Mouse (Mus musculus): ENCODE results near the gene Ctnna2. TPM values are rescaled to one million over a fixed set of nuclear protein-coding genes. Genes with fewer than 3 reads are reported as not detected.

Ctnna2 gene
- polyA plus RNA-seq, 1 experiment from 2014 or later: 10.3 TPM

DNA sequence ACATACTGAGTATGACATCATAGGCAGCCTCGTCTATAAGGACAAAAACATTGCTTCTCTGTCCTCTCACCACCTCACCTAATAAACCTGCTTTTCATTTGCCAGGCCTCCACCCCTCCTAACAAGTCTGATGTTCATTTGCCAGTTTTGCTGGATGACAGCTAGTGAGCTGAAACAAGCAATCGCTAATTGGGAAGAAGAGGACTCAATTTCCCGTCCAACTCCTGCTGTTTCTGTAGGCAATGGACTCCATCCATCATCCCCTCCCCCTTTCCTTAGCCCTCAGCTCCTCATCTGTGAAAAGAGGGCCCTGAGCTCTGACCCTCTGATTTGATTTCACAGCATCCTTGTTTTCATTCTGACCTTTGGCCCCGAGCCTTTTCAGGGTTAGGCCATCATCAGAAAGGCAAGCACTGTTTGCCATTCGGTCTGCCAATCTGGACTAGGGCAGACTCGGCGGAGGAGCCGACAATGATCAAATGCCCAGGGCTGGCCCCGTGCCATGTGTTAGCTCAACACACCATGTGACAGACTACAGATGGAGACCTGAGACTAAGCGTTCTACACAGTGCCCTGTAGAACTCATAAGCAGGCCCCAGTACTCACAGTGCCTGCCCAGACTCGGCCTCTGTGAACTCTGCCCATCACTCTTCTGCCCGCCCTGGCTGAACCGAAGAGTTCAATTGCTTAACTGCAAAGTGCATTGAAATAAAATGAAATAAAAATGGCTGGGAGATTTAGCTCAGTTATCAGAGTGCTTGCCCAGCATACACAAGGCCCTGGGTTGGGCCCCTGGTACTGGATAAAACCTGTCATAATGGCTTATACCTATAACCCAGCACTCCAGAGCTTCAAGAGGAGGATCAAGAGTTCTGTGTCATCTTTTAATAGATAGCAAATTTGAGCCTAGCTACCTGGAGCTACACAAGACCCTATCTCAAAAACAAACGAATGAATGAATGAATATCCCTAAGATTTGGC, 903.8 kb downstream of the Ctnna2 start:
- Histone ChIP-seq H3K27ac (ENCODE audit: low read depth) (no peak overlapping the region), H3K9me3 (ENCODE audit: control insufficient read depth, low read length) (no peaks in the 10 kb centered on the region), H3K4me2 (ENCODE audit: low read length) (no peak overlapping the region), H3K4me1 (replicated peaks; ENCODE audit: control insufficient read depth, insufficient read depth, low read length) (no peaks in the 10 kb centered on the region), H3K36me3 (ENCODE audit: control insufficient read depth, insufficient read depth, low read length) (no peaks in the 10 kb centered on the region), H3K27me3 (replicated peaks; ENCODE audit: control insufficient read depth, insufficient read depth, low read length) (no peaks in the 10 kb centered on the region), H3K4me3 (ENCODE audit: low read depth, low read length) (no peak overlapping the region), H3K9ac (ENCODE audit: low read length) (no peak overlapping the region)
- no peak for DNase-seq (ENCODE audit: low spot score)
- ATAC-seq (replicated peaks; ENCODE audit: low FRiP score, low TSS enrichment, low read depth): no peak
- WGBS: 62% methylated on average over 14 of the region's 14 CpGs

DNA sequence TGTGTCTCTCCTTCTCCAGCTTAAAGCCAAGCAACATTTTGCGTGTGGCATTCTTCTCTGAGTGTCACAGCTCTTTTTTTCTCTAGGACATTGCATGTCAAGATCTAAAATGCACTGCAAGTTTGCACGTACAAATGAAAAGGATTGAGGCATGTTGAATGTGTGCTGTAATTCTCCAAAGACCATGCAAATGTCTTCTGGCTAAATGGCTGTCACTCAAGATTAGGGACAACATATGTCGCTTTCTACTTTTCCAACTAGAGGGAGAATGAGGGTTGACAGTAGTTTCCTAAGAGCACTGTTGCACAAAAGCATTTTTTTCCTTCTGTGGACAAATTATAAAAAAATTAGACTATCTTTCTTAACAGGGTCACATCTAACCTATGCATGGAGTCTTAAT, 909.9 kb downstream of the Ctnna2 start:
- no peak overlapping the region for H3K4me3 ChIP-seq (ENCODE audit: low read depth, low read length)
- no peak overlapping the region for H3K27ac ChIP-seq (ENCODE audit: low read depth)
- no peaks in the 10 kb centered on the region for H3K27me3 ChIP-seq (replicated peaks; ENCODE audit: control insufficient read depth, insufficient read depth, low read length)
- 95% methylated on average over 3 of the region's 3 CpGs for WGBS
- no peak overlapping the region for H3K9ac ChIP-seq (ENCODE audit: low read length)
- H3K4me2 ChIP-seq (ENCODE audit: low read length): no peak overlapping the region
- DNase-seq (ENCODE audit: low spot score) (no peak), ATAC-seq (replicated peaks; ENCODE audit: low FRiP score, low TSS enrichment, low read depth) (no peak)
- no peaks in the 10 kb centered on the region for H3K36me3 ChIP-seq (ENCODE audit: control insufficient read depth, insufficient read depth, low read length)
- H3K9me3 ChIP-seq (ENCODE audit: control insufficient read depth, low read length): no peaks in the 10 kb centered on the region
- H3K4me1 ChIP-seq (replicated peaks; ENCODE audit: control insufficient read depth, insufficient read depth, low read length): no peaks in the 10 kb centered on the region

DNA sequence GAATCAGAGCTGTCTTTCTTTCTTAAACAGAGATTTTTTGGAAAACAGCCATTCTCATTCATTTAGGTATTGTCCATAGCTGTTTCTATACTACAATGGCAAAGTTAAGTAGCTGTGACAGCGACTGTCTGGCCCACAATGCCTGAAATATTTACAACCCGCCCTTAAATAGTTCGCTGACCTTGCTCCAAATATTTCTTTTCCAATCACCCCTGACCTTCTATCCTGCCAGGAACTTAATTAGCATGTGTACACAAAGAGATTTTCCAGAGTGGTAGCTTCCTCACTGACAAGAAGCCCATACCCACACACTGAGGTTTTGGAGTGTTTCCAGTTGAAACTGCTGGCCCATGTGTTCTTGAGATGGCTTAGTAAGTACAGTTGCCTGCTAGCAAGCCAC, 928.8 kb downstream of the Ctnna2 start:
- Histone ChIP-seq H3K4me3 (ENCODE audit: low read depth, low read length) (no peak overlapping the region), H3K4me1 (replicated peaks; ENCODE audit: control insufficient read depth, insufficient read depth, low read length) (no peaks in the 10 kb centered on the region), H3K9me3 (ENCODE audit: control insufficient read depth, low read length) (no peaks in the 10 kb centered on the region), H3K27me3 (replicated peaks; ENCODE audit: control insufficient read depth, insufficient read depth, low read length) (no peaks in the 10 kb centered on the region), H3K36me3 (ENCODE audit: control insufficient read depth, insufficient read depth, low read length) (no peaks in the 10 kb centered on the region), H3K4me2 (ENCODE audit: low read length) (no peak overlapping the region), H3K27ac (ENCODE audit: low read depth) (no peak overlapping the region), H3K9ac (ENCODE audit: low read length) (no peak overlapping the region)
- 31% methylated on average over 3 of the region's 3 CpGs for WGBS
- ATAC-seq (replicated peaks; ENCODE audit: low FRiP score, low TSS enrichment, low read depth): no peak
- no peak for DNase-seq (ENCODE audit: low spot score)

DNA sequence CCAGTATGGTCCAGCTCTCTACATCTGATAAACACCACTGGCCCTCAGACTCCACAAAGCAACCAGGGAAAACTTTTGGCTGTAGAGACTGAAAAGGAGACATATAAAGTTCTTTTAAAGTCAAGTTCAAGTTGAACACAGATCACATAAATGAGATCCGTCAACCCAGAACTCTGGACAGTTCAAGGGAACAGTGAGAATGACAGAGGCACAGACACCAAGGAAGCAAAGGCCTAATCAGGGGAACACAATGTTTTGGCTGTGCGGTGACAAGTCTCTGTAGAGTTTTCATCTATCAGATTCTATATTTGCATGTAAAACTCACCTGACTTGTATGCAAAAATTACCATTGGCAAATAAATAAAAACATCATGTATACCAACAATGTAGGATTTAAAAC, 929.3 kb downstream of the Ctnna2 start:
- H3K9me3 ChIP-seq (ENCODE audit: control insufficient read depth, low read length): no peaks in the 10 kb centered on the region
- H3K4me3 ChIP-seq (ENCODE audit: low read depth, low read length): no peak overlapping the region
- no peak overlapping the region for H3K27ac ChIP-seq (ENCODE audit: low read depth)
- no peak overlapping the region for H3K4me2 ChIP-seq (ENCODE audit: low read length)
- no peaks in the 10 kb centered on the region for H3K36me3 ChIP-seq (ENCODE audit: control insufficient read depth, insufficient read depth, low read length)
- no peak for DNase-seq (ENCODE audit: low spot score)
- no peak for ATAC-seq (replicated peaks; ENCODE audit: low FRiP score, low TSS enrichment, low read depth)
- no peaks in the 10 kb centered on the region for H3K27me3 ChIP-seq (replicated peaks; ENCODE audit: control insufficient read depth, insufficient read depth, low read length)
- no peaks in the 10 kb centered on the region for H3K4me1 ChIP-seq (replicated peaks; ENCODE audit: control insufficient read depth, insufficient read depth, low read length)
- H3K9ac ChIP-seq (ENCODE audit: low read length): no peak overlapping the region
- WGBS: 89% methylated on average over 2 of the region's 2 CpGs

DNA sequence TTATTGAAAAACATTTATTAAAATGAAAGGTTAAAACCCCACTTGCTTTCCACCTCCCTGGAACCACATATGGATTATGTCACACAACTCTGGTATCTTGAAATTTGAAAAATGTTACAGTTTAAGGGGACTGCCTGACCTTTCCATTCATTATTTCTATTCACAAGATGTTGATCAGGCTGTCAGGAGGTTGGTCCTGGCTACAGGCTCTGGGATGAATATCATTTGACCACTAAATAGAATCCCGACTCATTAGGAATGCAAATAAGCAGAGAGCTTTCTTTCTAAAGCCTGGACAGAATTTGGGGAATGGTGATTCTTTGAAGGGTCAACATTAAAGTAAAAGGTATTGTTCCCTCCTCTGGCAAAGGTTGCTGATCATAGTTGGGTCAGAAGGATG, 931.9 kb downstream of the Ctnna2 start:
- no peaks in the 10 kb centered on the region for H3K36me3 ChIP-seq (ENCODE audit: control insufficient read depth, insufficient read depth, low read length)
- DNase-seq (ENCODE audit: low spot score) (no peak), ATAC-seq (replicated peaks; ENCODE audit: low FRiP score, low TSS enrichment, low read depth) (no peak)
- H3K4me3 ChIP-seq (ENCODE audit: low read depth, low read length): no peak overlapping the region
- no peaks in the 10 kb centered on the region for H3K9me3 ChIP-seq (ENCODE audit: control insufficient read depth, low read length)
- no peaks in the 10 kb centered on the region for H3K4me1 ChIP-seq (replicated peaks; ENCODE audit: control insufficient read depth, insufficient read depth, low read length)
- no peak overlapping the region for H3K27ac ChIP-seq (ENCODE audit: low read depth)
- 83% methylated on average over 1 of the region's 1 CpGs for WGBS
- H3K4me2 ChIP-seq (ENCODE audit: low read length): no peak overlapping the region
- H3K27me3 ChIP-seq (replicated peaks; ENCODE audit: control insufficient read depth, insufficient read depth, low read length): no peaks in the 10 kb centered on the region
- no peak overlapping the region for H3K9ac ChIP-seq (ENCODE audit: low read length)

DNA sequence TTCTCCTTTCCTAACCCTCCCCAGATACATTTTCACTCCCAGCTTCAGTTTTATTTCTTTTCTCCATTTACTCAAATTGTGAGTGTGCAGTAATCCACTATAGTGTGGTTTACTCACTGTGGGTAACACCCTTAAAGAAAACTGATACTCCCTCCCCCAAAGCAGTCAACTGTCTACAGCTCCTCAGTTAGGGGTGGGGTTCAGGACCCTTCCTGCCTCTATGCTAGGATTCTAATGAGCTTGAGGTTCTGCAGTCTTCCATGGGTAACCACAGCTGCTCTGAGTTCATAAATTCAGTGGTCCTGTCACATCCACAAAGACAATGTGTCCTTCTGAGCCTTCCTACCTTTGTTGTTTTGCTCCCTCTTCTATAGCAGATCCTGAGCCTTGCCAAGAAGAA, 954.4 kb downstream of the Ctnna2 start:
- no peak overlapping the region for H3K4me2 ChIP-seq (ENCODE audit: low read length)
- no peaks in the 10 kb centered on the region for H3K9me3 ChIP-seq (ENCODE audit: control insufficient read depth, low read length)
- no peak overlapping the region for H3K4me3 ChIP-seq (ENCODE audit: low read depth, low read length)
- H3K4me1 ChIP-seq (replicated peaks; ENCODE audit: control insufficient read depth, insufficient read depth, low read length): no peaks in the 10 kb centered on the region
- no peaks in the 10 kb centered on the region for H3K36me3 ChIP-seq (ENCODE audit: control insufficient read depth, insufficient read depth, low read length)
- H3K27me3 ChIP-seq (replicated peaks; ENCODE audit: control insufficient read depth, insufficient read depth, low read length): no peaks in the 10 kb centered on the region
- no peak overlapping the region for H3K27ac ChIP-seq (ENCODE audit: low read depth)
- ATAC-seq (replicated peaks; ENCODE audit: low FRiP score, low TSS enrichment, low read depth) (no peak), DNase-seq (ENCODE audit: low spot score) (no peak)
- H3K9ac ChIP-seq (ENCODE audit: low read length): no peak overlapping the region

DNA sequence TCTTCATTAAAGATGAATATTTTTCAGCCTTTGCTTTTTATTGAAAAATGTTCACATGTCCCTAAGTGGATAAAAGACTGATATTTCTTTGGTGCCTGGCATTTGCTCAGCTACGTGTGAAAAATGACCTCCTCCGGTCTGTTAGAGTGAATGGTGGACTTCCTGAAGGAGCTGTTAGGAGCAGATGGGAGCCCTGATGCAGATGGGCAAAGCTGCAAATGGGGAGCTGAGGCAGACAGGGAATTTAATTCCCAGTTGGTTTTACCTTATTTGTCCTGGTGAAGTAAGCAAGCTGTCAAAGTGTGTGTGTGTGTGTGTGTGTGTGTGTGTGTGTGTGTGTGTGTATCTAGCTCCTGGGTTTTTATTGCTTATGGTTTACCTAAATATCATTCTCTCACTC, 966.3 kb downstream of the Ctnna2 start:
- no peaks in the 10 kb centered on the region for H3K27me3 ChIP-seq (replicated peaks; ENCODE audit: control insufficient read depth, insufficient read depth, low read length)
- no peaks in the 10 kb centered on the region for H3K4me1 ChIP-seq (replicated peaks; ENCODE audit: control insufficient read depth, insufficient read depth, low read length)
- H3K9ac ChIP-seq (ENCODE audit: low read length): no peak overlapping the region
- H3K9me3 ChIP-seq (ENCODE audit: control insufficient read depth, low read length): no peaks in the 10 kb centered on the region
- no peak for DNase-seq (ENCODE audit: low spot score)
- no peaks in the 10 kb centered on the region for H3K36me3 ChIP-seq (ENCODE audit: control insufficient read depth, insufficient read depth, low read length)
- no peak overlapping the region for H3K4me2 ChIP-seq (ENCODE audit: low read length)
- H3K27ac ChIP-seq (ENCODE audit: low read depth): no peak overlapping the region
- no peak for ATAC-seq (replicated peaks; ENCODE audit: low FRiP score, low TSS enrichment, low read depth)
- H3K4me3 ChIP-seq (ENCODE audit: low read depth, low read length): no peak overlapping the region
- WGBS: 79% methylated on average over 2 of the region's 2 CpGs

DNA sequence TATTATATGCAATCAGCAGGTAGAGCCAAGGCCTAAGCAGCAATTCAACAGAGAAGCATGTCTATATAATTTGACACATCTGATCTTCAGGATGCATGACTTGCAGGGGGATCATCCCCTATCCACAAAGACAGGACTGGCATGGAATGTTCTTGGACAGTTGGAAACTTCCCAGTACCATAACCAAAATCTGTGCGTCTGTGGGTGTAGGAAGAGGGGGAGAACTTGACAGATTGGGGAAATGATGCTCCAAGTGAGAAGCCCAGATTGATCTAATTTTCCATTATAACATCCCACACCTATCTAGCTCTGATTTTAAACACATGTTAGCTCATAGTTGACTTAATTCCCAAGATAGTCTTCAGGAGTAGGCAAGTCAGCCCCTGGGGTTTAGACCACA, 968.5 kb downstream of the Ctnna2 start:
- no peak overlapping the region for H3K9ac ChIP-seq (ENCODE audit: low read length)
- WGBS: 85% methylated on average over 1 of the region's 1 CpGs
- H3K4me3 ChIP-seq (ENCODE audit: low read depth, low read length): no peak overlapping the region
- no peaks in the 10 kb centered on the region for H3K9me3 ChIP-seq (ENCODE audit: control insufficient read depth, low read length)
- no peak for DNase-seq (ENCODE audit: low spot score)
- H3K4me2 ChIP-seq (ENCODE audit: low read length): no peak overlapping the region
- no peaks in the 10 kb centered on the region for H3K36me3 ChIP-seq (ENCODE audit: control insufficient read depth, insufficient read depth, low read length)
- H3K27me3 ChIP-seq (replicated peaks; ENCODE audit: control insufficient read depth, insufficient read depth, low read length): no peaks in the 10 kb centered on the region
- no peaks in the 10 kb centered on the region for H3K4me1 ChIP-seq (replicated peaks; ENCODE audit: control insufficient read depth, insufficient read depth, low read length)
- no peak overlapping the region for H3K27ac ChIP-seq (ENCODE audit: low read depth)
- no peak for ATAC-seq (replicated peaks; ENCODE audit: low FRiP score, low TSS enrichment, low read depth)

DNA sequence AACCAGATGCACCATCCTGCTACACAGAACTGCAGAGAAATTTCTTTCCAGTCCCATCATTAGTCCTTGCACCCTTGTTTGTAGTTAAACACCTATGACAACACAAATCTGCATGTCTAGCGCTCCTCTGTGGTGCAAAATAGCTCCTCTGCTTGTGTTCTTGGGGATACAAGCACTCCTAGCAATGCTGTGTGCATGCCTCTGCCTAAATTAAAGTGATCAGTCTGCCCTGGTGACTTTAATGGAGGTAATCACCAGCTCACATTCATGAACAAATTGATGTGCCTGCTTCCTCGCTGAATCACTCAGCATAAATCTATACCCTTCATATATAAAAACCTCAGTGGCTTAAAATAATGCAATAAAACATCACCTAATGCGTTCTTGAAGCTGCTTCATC, 987.4 kb downstream of the Ctnna2 start:
- ATAC-seq (replicated peaks; ENCODE audit: low FRiP score, low TSS enrichment, low read depth): no peak
- Histone ChIP-seq H3K4me2 (ENCODE audit: low read length) (no peak overlapping the region), H3K9me3 (ENCODE audit: control insufficient read depth, low read length) (no peaks in the 10 kb centered on the region), H3K36me3 (ENCODE audit: control insufficient read depth, insufficient read depth, low read length) (no peaks in the 10 kb centered on the region), H3K4me3 (ENCODE audit: low read depth, low read length) (no peak overlapping the region), H3K4me1 (replicated peaks; ENCODE audit: control insufficient read depth, insufficient read depth, low read length) (no peaks in the 10 kb centered on the region), H3K9ac (ENCODE audit: low read length) (no peak overlapping the region), H3K27ac (ENCODE audit: low read depth) (no peak overlapping the region), H3K27me3 (replicated peaks; ENCODE audit: control insufficient read depth, insufficient read depth, low read length) (no peaks in the 10 kb centered on the region)
- 83% methylated on average over 3 of the region's 3 CpGs for WGBS
- DNase-seq (ENCODE audit: low spot score): no peak
